Mouse (Mus musculus): ENCODE data around the gene 4930595M18Rik.

The 4930595M18Rik gene

DNA sequence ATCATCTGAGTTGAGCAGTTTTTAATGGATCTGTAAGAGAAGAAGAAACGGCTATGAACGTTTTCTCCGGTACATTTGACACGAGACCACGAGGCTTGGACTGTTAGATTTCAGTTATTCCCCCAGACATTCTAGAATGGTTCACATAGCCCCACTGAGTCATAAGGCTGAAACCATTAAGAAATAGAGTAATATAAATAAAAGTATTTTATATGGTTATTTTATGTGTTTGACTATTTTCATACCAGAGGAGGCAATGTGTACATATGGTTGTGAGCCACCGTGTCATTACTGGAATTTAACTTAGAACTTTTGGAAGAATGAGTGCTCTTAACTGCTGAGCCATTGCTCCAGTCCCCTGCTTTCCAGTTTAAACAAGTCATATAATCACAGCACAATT is at the start of gene 4930595M18Rik:
Gene 4930595M18Rik, minus strand, starts transcription at position 101 of the 400 bp plus-strand sequence.
- DNase-seq: no peak

- no peak for DNase-seq
Observed at GRCm38 (mm10) chrX:81472500-81472899, 14.6 kb upstream of the 4930595M18Rik start.

All from cerebellum, adult 8-10 months (tissue).